Mouse (Mus musculus): Measurements from ENCODE around the gene Treh. TPM values are rescaled to one million over a fixed set of nuclear protein-coding genes. Genes with fewer than 3 reads are reported as not detected.

Gene Treh
- total RNA-seq, 2 experiments from 2014 or later: not detected

DNA sequence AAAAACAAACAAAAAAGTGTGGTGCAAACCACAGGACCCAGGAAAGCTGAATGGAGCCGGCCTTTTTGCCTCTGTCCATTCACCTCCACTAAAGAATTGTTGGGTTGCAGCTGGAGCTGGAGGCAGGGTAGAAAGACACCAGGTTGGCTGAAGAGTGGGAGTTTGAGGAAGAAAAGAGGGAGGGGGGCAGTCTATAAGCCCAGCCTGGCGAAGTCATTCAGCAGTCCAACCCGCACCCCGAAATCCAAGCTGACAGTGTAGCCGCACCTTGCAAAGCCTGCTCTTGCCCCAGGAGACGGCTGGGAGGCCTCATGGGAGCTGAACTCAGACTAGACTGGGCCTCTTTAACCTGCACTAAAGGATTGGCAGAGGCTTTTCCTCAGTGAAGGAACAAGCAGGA lies 62.9 kb downstream of the Treh start:
- no peak for DNase-seq

Other genes with a start within 250 kb of the Treh start
- not detected for gene Foxr1, start 232.1 kb upstream of the Treh start, total RNA-seq (2021)
- not detected for gene Upk2, start 218.3 kb upstream of the Treh start, total RNA-seq (2021)
- gene Bcl9l, start 190.4 kb upstream of the Treh start, total RNA-seq (2021): 10 to 100 TPM; 56.8 to 64.0 TPM
- gene Cxcr5, start 111.4 kb upstream of the Treh start, total RNA-seq (2021): under 1 TPM; 0.14 to 0.29 TPM
- gene Ddx6, start 68.3 kb upstream of the Treh start, total RNA-seq (2021): 100 to 1,000 TPM in 1 of 2 experiments, 10 to 100 TPM in 1; 99.8 to 101 TPM
- 100 to 1,000 TPM; 109 TPM for gene Phldb1, start 62.0 kb downstream of the Treh start, total RNA-seq (2021)
- 100 to 1,000 TPM; 104 to 119 TPM for gene Arcn1, start 94.6 kb downstream of the Treh start, total RNA-seq (2021)
- 10 to 100 TPM; 58.4 to 58.7 TPM for gene Ift46, start 94.7 kb downstream of the Treh start, total RNA-seq (2021)
- 1 to 10 TPM; 3.5 to 6.0 TPM for gene Tmem25, start 126.1 kb downstream of the Treh start, total RNA-seq (2021)
- gene Ttc36, start 129.8 kb downstream of the Treh start, total RNA-seq (2021): 1 to 10 TPM in 1 of 2 experiments, under 1 TPM in 1; 0.61 to 1.0 TPM
- gene Kmt2a, start 208.1 kb downstream of the Treh start, total RNA-seq (2021): 10 to 100 TPM; 22.9 to 23.5 TPM
- gene Atp5l, start 247.5 kb downstream of the Treh start, total RNA-seq (2021): 1,000 to 10,000 TPM; 1,050 to 1,223 TPM